Mouse (Mus musculus) myocyte (in vitro differentiated cells): ENCODE measurements around the gene Nol4l. TPM values are rescaled to one million over a fixed set of nuclear protein-coding genes. Genes with fewer than 3 reads are reported as not detected.

Experiments
- H3K27me3 ChIP-seq: one replicate; pipeline ENCODE4 v1.6.1; 2011; ENCODE audit not compliant: control insufficient read depth, insufficient read depth, insufficient read length
- H3K36me3 ChIP-seq: one replicate; pipeline ENCODE4 v1.6.1; 2011; ENCODE audit not compliant: control insufficient read depth, insufficient read depth
- H3K4me2 ChIP-seq: one replicate; pipeline ENCODE4 v1.6.1; 2011; ENCODE audit warnings: low read depth, control low read depth
- H3K4me3 ChIP-seq: one replicate; pipeline ENCODE4 v1.5.1; 2011; ENCODE audit warnings: mild to moderate bottlenecking, control low read depth, moderate library complexity
- H3K79me2 ChIP-seq: one replicate; pipeline ENCODE4 v1.6.1; 2011; ENCODE audit not compliant: control insufficient read depth, insufficient read depth
- H3ac ChIP-seq: one replicate; pipeline ENCODE4 v1.6.1; 2011; ENCODE audit not compliant: control insufficient read depth, insufficient read length
- CEBPB ChIP-seq: IDR thresholded peaks from 2 replicates; pipeline ENCODE4 v1.6.1; 2011; ENCODE audit warnings: mild to moderate bottlenecking, moderate library complexity; ENCODE audit not compliant: poor library complexity, insufficient read depth, severe bottlenecking
- E2F4 ChIP-seq: IDR thresholded peaks from one replicate; pipeline ENCODE4 v1.6.1; 2011; ENCODE audit warnings: mild to moderate bottlenecking, control low read depth, moderate library complexity; ENCODE audit not compliant: insufficient read depth
- MAX ChIP-seq: IDR thresholded peaks from one replicate; pipeline ENCODE4 v1.6.1; 2011; ENCODE audit warnings: low read depth, mild to moderate bottlenecking, control low read depth
- MYOD1 ChIP-seq, 3 experiments: IDR thresholded peaks; one replicate each; pipeline ENCODE4 v1.6.1; 2011; ENCODE audit warnings: control low read depth in 2 of 3, low read depth in 2 of 3, mild to moderate bottlenecking in 2 of 3, moderate library complexity in 1 of 3; ENCODE audit not compliant: insufficient read length in 2 of 3, control insufficient read depth in 1 of 3
- POLR2A ChIP-seq: IDR thresholded peaks from one replicate; pipeline ENCODE4 v1.6.1; 2011; ENCODE audit warnings: low read depth, mild to moderate bottlenecking, control low read depth, moderate library complexity; ENCODE audit not compliant: insufficient read length
- POLR2AphosphoS2 ChIP-seq: IDR thresholded peaks from one replicate; pipeline ENCODE4 v1.6.1; 2011; ENCODE audit warnings: low read depth, control low read depth; ENCODE audit not compliant: insufficient read length
- REST ChIP-seq: IDR thresholded peaks from one replicate; pipeline ENCODE4 v1.6.1; 2011; ENCODE audit warnings: mild to moderate bottlenecking, control low read depth, moderate library complexity; ENCODE audit not compliant: insufficient read depth, insufficient read length
- SRF ChIP-seq: IDR thresholded peaks from one replicate; pipeline ENCODE4 v1.6.1; 2011; ENCODE audit warnings: low read depth; ENCODE audit not compliant: control insufficient read depth, insufficient read length
- TCF12 ChIP-seq: IDR thresholded peaks from one replicate; pipeline ENCODE4 v1.6.1; 2011; ENCODE audit warnings: mild to moderate bottlenecking, control low read depth; ENCODE audit not compliant: poor library complexity, insufficient read depth, severe bottlenecking
- TCF3 ChIP-seq: IDR thresholded peaks from one replicate; pipeline ENCODE4 v1.6.1; 2011; ENCODE audit warnings: low read depth, control low read depth; ENCODE audit not compliant: insufficient read length
- USF1 ChIP-seq: IDR thresholded peaks from one replicate; pipeline ENCODE4 v1.6.1; 2011; ENCODE audit warnings: low read depth, mild to moderate bottlenecking, control low read depth, moderate library complexity
- polyA plus RNA-seq: library from polyadenylated mRNA; unstranded; fragments of >200 nt; fragmentation: generic; extraction: Trizol; gene quantifications from one replicate; pipeline ENCODE4 v1.2.1, GENCODE M21; 2012; ENCODE audit warnings: missing spikeins

Nol4l gene
- polyA plus RNA-seq, 1 experiment = 0.44 TPM

DNA sequence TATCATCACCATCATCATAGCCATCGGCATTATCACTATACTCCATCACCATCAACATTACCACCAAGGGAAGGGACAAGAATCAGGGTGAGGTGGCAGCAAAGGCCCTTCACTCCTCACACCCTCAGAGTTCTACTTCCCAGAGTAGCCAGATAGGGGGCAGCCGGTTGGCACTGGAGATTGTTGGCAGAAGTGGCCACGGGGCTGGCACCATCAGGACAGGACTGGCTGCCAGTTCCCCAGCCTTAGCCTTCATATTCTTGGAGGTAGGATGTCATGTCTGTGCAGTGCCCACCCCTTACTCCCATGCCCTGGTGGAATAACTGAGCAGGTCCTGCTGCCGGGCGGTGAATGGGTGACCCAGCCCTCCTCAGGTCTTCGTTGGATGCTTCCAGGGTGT is 14.2 kb downstream of the Nol4l start:
- TF ChIP-seq SRF (no peak), POLR2A (no peak), MAX (no peak)
- no peak overlapping the region for H3K4me3 ChIP-seq
- H3K79me2 ChIP-seq = no peaks in the 10 kb centered on the region
- H3K27me3 ChIP-seq = peaks cover 16% of the 10 kb centered on the region
- no peak overlapping the region for H3ac ChIP-seq
- no peaks in the 10 kb centered on the region for H3K36me3 ChIP-seq
- no peak overlapping the region for H3K4me2 ChIP-seq

DNA sequence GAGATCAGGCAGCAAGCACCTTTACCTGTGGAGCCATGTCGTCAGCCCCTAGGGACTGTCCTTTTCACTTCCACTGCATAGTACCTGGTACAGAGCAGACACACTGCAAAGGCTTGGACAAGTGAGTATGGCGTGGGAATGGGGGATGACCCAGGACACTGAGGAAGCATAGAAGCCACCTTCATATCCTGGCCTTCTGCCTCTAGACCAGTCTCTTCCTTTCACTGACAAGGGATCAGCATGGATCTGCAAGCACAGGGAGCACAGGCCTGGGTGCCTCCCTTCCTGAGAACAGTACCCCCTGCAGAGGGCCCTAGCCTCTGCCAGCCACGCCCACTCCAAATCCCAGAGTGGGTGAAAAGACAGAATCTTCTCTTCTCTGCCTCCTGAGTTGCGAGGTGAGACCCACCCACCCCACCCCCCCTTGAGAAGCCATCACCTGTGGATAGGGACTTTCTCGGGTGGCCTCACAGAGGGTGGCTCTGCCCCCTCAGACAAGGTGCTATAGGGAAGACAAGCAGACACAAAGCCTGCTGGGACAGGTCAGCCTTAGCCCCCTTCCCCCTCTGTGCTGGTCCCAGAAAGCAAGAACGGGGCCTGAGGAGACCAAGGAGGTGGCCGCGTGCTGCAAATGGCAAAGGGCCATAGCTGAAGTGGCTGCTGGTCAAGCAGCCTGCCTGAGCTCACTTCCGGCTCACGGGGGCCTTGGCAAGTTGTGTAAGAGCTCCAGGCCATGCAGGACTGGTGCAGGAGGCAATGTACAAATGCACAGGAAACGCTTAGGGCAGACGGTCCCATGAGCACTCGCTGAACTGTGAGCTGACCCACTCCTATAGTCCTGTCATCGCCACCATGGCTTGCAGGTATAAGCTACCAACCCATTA is 15.0 kb downstream of the Nol4l start:
- H3K4me3 ChIP-seq = no peak overlapping the region
- no peaks in the 10 kb centered on the region for H3K36me3 ChIP-seq
- peaks cover 22% of the 10 kb centered on the region for H3K27me3 ChIP-seq
- no peak overlapping the region for H3ac ChIP-seq
- H3K79me2 ChIP-seq = no peaks in the 10 kb centered on the region
- H3K4me2 ChIP-seq = no peak overlapping the region
- TF ChIP-seq TCF3 (no peak), USF1 (no peak), SRF (no peak), CEBPB (no peak), MAX (no peak), TCF12 (no peak), POLR2A (no peak), POLR2AphosphoS2 (no peak)

DNA sequence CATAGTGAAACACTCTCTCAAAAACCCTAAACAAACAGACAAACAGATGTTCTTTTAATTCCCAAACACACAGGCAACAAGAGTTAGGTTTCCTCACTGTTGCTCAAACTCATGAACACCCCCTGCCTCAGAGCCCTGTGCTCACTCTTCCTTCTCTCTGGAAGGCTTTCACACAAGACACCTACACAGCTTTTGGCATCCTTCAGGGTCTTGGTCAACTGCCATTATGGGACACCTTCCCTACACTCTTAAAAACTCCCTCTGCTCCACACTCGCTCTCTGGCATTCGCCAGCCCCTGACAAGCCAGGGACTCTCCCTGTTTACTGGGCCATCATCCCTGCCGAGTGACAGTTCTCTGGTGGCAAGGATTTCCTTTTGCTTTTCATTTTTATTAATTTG is 15.8 kb downstream of the Nol4l start:
- Histone ChIP-seq H3K27me3 (peaks cover 26% of the 10 kb centered on the region), H3K36me3 (no peaks in the 10 kb centered on the region), H3K79me2 (no peaks in the 10 kb centered on the region), H3K4me3 (no peak overlapping the region), H3K4me2 (no peak overlapping the region), H3ac (no peak overlapping the region)
- no peak for TF ChIP-seq REST
- no peak for TF ChIP-seq E2F4
- no peak for TF ChIP-seq POLR2A
- TF ChIP-seq POLR2AphosphoS2 = no peak
- no peak for TF ChIP-seq USF1

DNA sequence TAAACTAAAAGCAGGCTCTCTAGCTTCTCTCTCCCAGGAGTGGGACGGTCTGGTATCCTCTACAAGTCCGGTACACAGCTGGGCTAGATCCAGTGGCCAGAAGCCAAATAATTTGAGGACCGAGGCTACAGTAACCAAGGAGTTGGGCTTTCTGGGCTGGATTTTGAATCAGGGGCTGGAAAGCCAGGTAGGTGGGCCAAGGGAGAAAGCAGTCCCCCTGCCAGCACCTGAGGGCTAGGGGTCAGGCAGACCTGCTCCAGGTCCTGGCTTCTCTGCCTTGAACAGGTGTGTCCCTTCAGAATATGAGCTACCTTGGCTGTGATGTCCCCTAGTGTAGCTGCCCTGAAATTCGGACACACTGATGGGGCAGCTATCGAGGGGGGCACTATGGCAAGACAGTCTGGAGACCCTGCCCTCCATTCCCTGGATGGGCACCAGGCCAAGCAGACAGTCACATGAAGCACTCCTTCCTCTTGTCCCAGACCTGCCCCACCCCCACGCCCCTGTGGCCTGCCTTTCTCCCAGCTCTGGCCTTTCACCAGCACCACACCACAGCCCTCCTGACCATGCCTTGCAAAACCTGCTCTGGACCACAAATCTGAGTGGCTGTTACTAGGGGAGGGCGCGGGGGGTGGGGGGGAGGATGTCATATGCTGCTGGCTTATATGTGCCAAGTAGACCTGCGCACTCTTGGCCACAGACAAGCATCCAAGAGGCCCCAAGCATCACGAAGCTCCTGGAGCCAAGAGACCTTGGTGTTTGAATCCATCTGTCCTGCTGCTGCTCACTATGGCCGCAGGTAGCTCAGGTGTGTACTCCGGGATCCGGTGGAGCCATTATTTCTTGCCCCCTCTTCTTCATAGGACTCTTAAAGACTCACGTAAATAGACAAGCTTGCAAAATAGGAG is 17.1 kb downstream of the Nol4l start:
- no peak overlapping the region for H3ac ChIP-seq
- no peak overlapping the region for H3K4me2 ChIP-seq
- H3K27me3 ChIP-seq = peaks cover 28% of the 10 kb centered on the region
- H3K36me3 ChIP-seq = no peaks in the 10 kb centered on the region
- H3K79me2 ChIP-seq = no peaks in the 10 kb centered on the region
- H3K4me3 ChIP-seq = no peak overlapping the region
- no peak for TF ChIP-seq SRF
- no peak for TF ChIP-seq USF1

DNA sequence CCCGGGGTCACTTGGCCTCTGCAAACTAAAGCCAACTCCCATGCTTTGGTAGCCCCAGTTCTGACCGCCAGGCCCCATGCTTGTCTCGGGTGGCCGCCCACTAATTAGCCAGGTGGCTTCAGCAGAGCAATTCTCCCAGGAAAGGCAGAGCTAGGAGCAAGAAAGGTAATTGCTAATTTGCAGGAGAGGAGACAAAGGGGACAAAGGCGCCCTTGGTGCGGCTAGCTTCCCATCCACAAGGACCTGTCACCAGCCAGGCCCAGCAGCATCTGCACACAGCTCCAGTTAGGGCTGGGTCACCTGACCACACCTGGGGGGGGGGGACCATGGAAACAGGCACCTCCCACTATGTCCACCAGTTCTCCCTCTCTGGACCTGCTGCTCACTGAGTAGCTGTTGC is 18.2 kb downstream of the Nol4l start:
- no peaks in the 10 kb centered on the region for H3K79me2 ChIP-seq
- H3ac ChIP-seq = no peak overlapping the region
- H3K4me3 ChIP-seq = no peak overlapping the region
- peaks cover 28% of the 10 kb centered on the region for H3K27me3 ChIP-seq
- no peaks in the 10 kb centered on the region for H3K36me3 ChIP-seq
- TF ChIP-seq POLR2AphosphoS2 = no peak
- no peak overlapping the region for H3K4me2 ChIP-seq

DNA sequence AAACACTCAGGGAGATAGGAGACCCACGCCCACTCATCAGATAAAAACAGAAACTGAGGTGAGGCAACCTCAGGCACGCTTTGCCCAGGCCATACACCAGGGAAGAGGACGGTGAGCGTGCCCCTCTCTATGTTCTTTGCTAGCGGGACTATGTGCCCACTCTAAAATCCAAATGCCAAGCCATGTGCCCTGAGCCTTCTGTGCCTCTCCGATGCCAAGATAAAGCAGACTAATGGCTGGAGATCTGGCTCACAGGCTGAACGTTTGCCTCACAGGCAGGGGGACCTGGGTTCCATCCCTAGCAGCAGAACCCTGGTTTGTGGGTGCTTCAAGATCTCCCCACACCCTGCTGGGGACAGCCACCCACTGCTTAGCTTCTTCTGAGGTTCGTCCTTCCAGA is 19.6 kb downstream of the Nol4l start:
- TF ChIP-seq POLR2A (no peak), SRF (no peak), MYOD1 (IDR thresholded peaks at IDR 0.05; ENCODE audit: control insufficient read depth in 1 of 3, insufficient read length in 2 of 3, low read depth in 2 of 3) (no peak), CEBPB (no peak), POLR2AphosphoS2 (no peak), REST (no peak)
- H3K27me3 ChIP-seq = peaks cover 28% of the 10 kb centered on the region
- H3K36me3 ChIP-seq = no peaks in the 10 kb centered on the region
- H3ac ChIP-seq = no peak overlapping the region
- H3K79me2 ChIP-seq = no peaks in the 10 kb centered on the region
- H3K4me3 ChIP-seq = no peak overlapping the region
- H3K4me2 ChIP-seq = no peak overlapping the region
